Mouse (Mus musculus): Measurements from ENCODE around the gene Cnpy3. TPM values are rescaled to one million over a fixed set of nuclear protein-coding genes. Genes with fewer than 3 reads are reported as not detected.

The Cnpy3 gene
- polyA plus RNA-seq, 1 experiment from 2014 or later, result 65.8 TPM

GRCm38 (mm10) chr17:46685913-46686312, 66.1 kb downstream of the Cnpy3 start:
- Histone ChIP-seq H3K9me3 (no peaks in the 10 kb centered on the region), H3K27me3 (replicated peaks; ENCODE audit: low read depth, poor library complexity, severe bottlenecking) (no peaks in the 10 kb centered on the region), H3K4me1 (peaks cover 12% of the 10 kb centered on the region), H3K36me3 (replicated peaks) (peaks cover 79% of the 10 kb centered on the region), H3K4me3 (no peak overlapping the region), H3K27ac (replicated peaks) (no peak overlapping the region)
- WGBS, result 91% methylated on average over 6 of the region's 6 CpGs
- no peak for DNase-seq (ENCODE audit: low spot score)

Other genes starting within 250 kb of the Cnpy3 start
- 5.2 and 6.1 TPM in 2 replicates for gene Cul9, start 205.8 kb downstream of the Cnpy3 start, polyA plus RNA-seq (2016; fragmentation: Nextera tagmentation; extraction: Ambion mirVana)
- gene Srf, start 196.0 kb downstream of the Cnpy3 start, polyA plus RNA-seq (2016; fragmentation: Nextera tagmentation; extraction: Ambion mirVana), result 5.6 and 7.0 TPM in 2 replicates
- 92.5 and 95.1 TPM in 2 replicates for gene Ptk7, start 122.7 kb downstream of the Cnpy3 start, polyA plus RNA-seq (2016; fragmentation: Nextera tagmentation; extraction: Ambion mirVana)
- gene Klc4, start 106.2 kb downstream of the Cnpy3 start, polyA plus RNA-seq (2016; fragmentation: Nextera tagmentation; extraction: Ambion mirVana), result 29.0 and 32.0 TPM in 2 replicates
- 124 and 142 TPM in 2 replicates for gene Mrpl2, start 106.0 kb downstream of the Cnpy3 start, polyA plus RNA-seq (2016; fragmentation: Nextera tagmentation; extraction: Ambion mirVana)
- 44.3 and 46.9 TPM in 2 replicates for gene Cul7, start 101.9 kb downstream of the Cnpy3 start, polyA plus RNA-seq (2016; fragmentation: Nextera tagmentation; extraction: Ambion mirVana)
- 61.4 and 68.9 TPM in 2 replicates for gene Rrp36, start 77.9 kb downstream of the Cnpy3 start, polyA plus RNA-seq (2016; fragmentation: Nextera tagmentation; extraction: Ambion mirVana)
- 148 and 156 TPM in 2 replicates for gene Mea1, start 73.4 kb downstream of the Cnpy3 start, polyA plus RNA-seq (2016; fragmentation: Nextera tagmentation; extraction: Ambion mirVana)
- gene Klhdc3, start 71.3 kb downstream of the Cnpy3 start, polyA plus RNA-seq (2016; fragmentation: Nextera tagmentation; extraction: Ambion mirVana), result 148 and 151 TPM in 2 replicates
- gene Ppp2r5d, start 47.1 kb downstream of the Cnpy3 start, polyA plus RNA-seq (2016; fragmentation: Nextera tagmentation; extraction: Ambion mirVana), result 142 and 149 TPM in 2 replicates
- gene Pex6, start 40.8 kb downstream of the Cnpy3 start, polyA plus RNA-seq (2016; fragmentation: Nextera tagmentation; extraction: Ambion mirVana), result 22.3 and 22.9 TPM in 2 replicates
- gene Gnmt, start 23.0 kb downstream of the Cnpy3 start, polyA plus RNA-seq (2016; fragmentation: Nextera tagmentation; extraction: Ambion mirVana), result 0.51 and 0.57 TPM in 2 replicates
- gene Ptcra, start 11.5 kb upstream of the Cnpy3 start, polyA plus RNA-seq (2016; fragmentation: Nextera tagmentation; extraction: Ambion mirVana), result 0.62 and 1.6 TPM in 2 replicates
- 44.8 TPM in 2 replicates for gene 2310039H08Rik, start 20.4 kb upstream of the Cnpy3 start, polyA plus RNA-seq (2016; fragmentation: Nextera tagmentation; extraction: Ambion mirVana)
- gene Rpl7l1, start 30.5 kb upstream of the Cnpy3 start, polyA plus RNA-seq (2016; fragmentation: Nextera tagmentation; extraction: Ambion mirVana), result 222 and 236 TPM in 2 replicates
- gene Bicral, start 106.3 kb upstream of the Cnpy3 start, polyA plus RNA-seq (2016; fragmentation: Nextera tagmentation; extraction: Ambion mirVana), result 3.0 and 4.4 TPM in 2 replicates
- gene Tbcc, start 138.5 kb upstream of the Cnpy3 start, polyA plus RNA-seq (2016; fragmentation: Nextera tagmentation; extraction: Ambion mirVana), result 52.9 and 57.9 TPM in 2 replicates
- not detected in 2 replicates for gene Prph2, start 158.2 kb upstream of the Cnpy3 start, polyA plus RNA-seq (2016; fragmentation: Nextera tagmentation; extraction: Ambion mirVana)

Data from embryonic facial prominence, embryonic 10.5 days (tissue).